Mouse (Mus musculus) CH12.LX (cell line): ENCODE data around the gene 5031439G07Rik. TPM values are rescaled to one million over a fixed set of nuclear protein-coding genes. Genes with fewer than 3 reads are reported as not detected.

ENCODE experiments used
- DNase-seq: peaks from one replicate; pipeline ENCODE4 v3.0.0-alpha.2; 2013; ENCODE audit errors: extremely low read depth
- H3K27ac ChIP-seq: 2 replicates; pipeline ENCODE4 v1.5.1; 2012; ENCODE audit warnings: low read depth, mild to moderate bottlenecking, control low read depth, moderate library complexity; ENCODE audit not compliant: insufficient read depth
- H3K27me3 ChIP-seq: replicated peaks from 2 replicates; pipeline ENCODE3; 2012; ENCODE audit warnings: inconsistent platforms
- H3K36me3 ChIP-seq, 2 experiments: replicated peaks in 1 of 2; 2 replicates each; pipeline versions ENCODE3 to v1.6.1; 2012; ENCODE audit warnings: inconsistent platforms in 1 of 2, low read length in 1 of 2, mild to moderate bottlenecking in 1 of 2, mixed read lengths in 1 of 2, moderate library complexity in 1 of 2; ENCODE audit not compliant: control insufficient read depth in 1 of 2, insufficient read depth in 1 of 2
- H3K4me1 ChIP-seq, 2 experiments: 2 replicates each; pipeline ENCODE4 v1.6.1; 2012; ENCODE audit warnings: inconsistent platforms in 1 of 2, moderate library complexity in 1 of 2; ENCODE audit not compliant: insufficient read depth in 2 of 2, control insufficient read depth in 1 of 2
- H3K4me2 ChIP-seq: 2 replicates; pipeline ENCODE4 v1.6.1; 2012; ENCODE audit warnings: low read depth, mild to moderate bottlenecking, control low read depth; ENCODE audit not compliant: poor library complexity, insufficient read depth, severe bottlenecking
- H3K4me3 ChIP-seq, 3 experiments: fragments of 150-350 bp in 1 of 3; sonication (generic) in 1 of 3; replicated peaks in 1 of 3; 2 replicates each; pipeline versions ENCODE3 to v1.5.1; 2011 to 2012; ENCODE audit warnings: low read depth in 2 of 3, low read length in 2 of 3, mild to moderate bottlenecking in 2 of 3, moderate library complexity in 2 of 3, control low read depth in 1 of 3, improper control_type of control experiment in 1 of 3, inconsistent platforms in 1 of 3, mixed read lengths in 1 of 3; ENCODE audit not compliant: poor library complexity in 1 of 3
- H3K79me2 ChIP-seq: replicated peaks from 2 replicates; pipeline ENCODE4 v1.6.1; 2012; ENCODE audit warnings: mild to moderate bottlenecking, moderate library complexity; ENCODE audit not compliant: control insufficient read depth, poor library complexity, insufficient read depth, severe bottlenecking; ENCODE audit errors: extremely low read depth
- H3K9ac ChIP-seq: 2 replicates; pipeline ENCODE4 v1.6.1; 2012; ENCODE audit warnings: low read depth, mild to moderate bottlenecking, control low read depth, moderate library complexity; ENCODE audit not compliant: insufficient read depth
- H3K9me3 ChIP-seq: replicated peaks from 2 replicates; pipeline ENCODE3; 2012; ENCODE audit warnings: low read length, inconsistent platforms, mixed read lengths
- CHD1 ChIP-seq: IDR thresholded peaks from 2 replicates; pipeline ENCODE4 v1.6.1; 2012; ENCODE audit warnings: low read depth, low read length, improper control_type of control experiment, inconsistent platforms
- CHD2 ChIP-seq: IDR thresholded peaks from 2 replicates; pipeline ENCODE4 v1.6.1; 2011; ENCODE audit warnings: low read length, improper control_type of control experiment
- CTCF ChIP-seq, 2 experiments: IDR thresholded peaks in 1 of 2; conservative IDR thresholded peaks in 1 of 2; 2 replicates each; pipeline ENCODE4 v1.5.1; 2011 to 2012; ENCODE audit warnings: low read depth in 2 of 2, low read length in 2 of 2, improper control_type of control experiment in 1 of 2, inconsistent platforms in 1 of 2, mild to moderate bottlenecking in 1 of 2, moderate library complexity in 1 of 2
- ELF1 ChIP-seq: IDR thresholded peaks from 2 replicates; pipeline ENCODE4 v1.6.1; 2014; ENCODE audit warnings: low read depth, mild to moderate bottlenecking, inconsistent platforms, low read length, improper control_type of control experiment
- ETS1 ChIP-seq: conservative IDR thresholded peaks from 2 replicates; pipeline ENCODE4 v1.6.1; 2012; ENCODE audit warnings: low read depth, mild to moderate bottlenecking, inconsistent platforms, low read length, improper control_type of control experiment, moderate library complexity
- GABPA ChIP-seq: IDR thresholded peaks from 2 replicates; pipeline ENCODE4 v1.6.1; 2012; ENCODE audit warnings: low read depth, low read length, improper control_type of control experiment, inconsistent platforms; ENCODE audit not compliant: insufficient replicate concordance
- HCFC1 ChIP-seq: IDR thresholded peaks from 2 replicates; pipeline ENCODE4 v1.6.1; 2012; ENCODE audit warnings: low read depth, mild to moderate bottlenecking, inconsistent platforms, low read length, improper control_type of control experiment
- IRF4 ChIP-seq: IDR thresholded peaks from 2 replicates; pipeline ENCODE4 v1.6.1; 2014; ENCODE audit warnings: low read depth, mild to moderate bottlenecking, inconsistent platforms, low read length, improper control_type of control experiment
- KAT2A ChIP-seq: IDR thresholded peaks from 2 replicates; pipeline ENCODE4 v1.6.1; 2012; ENCODE audit warnings: low read length, improper control_type of control experiment, inconsistent platforms; ENCODE audit not compliant: insufficient replicate concordance
- MAFK ChIP-seq: IDR thresholded peaks from 2 replicates; pipeline ENCODE4 v1.6.1; 2011; ENCODE audit warnings: low read length, improper control_type of control experiment; ENCODE audit not compliant: insufficient replicate concordance
- MAX ChIP-seq: IDR thresholded peaks from 2 replicates; pipeline ENCODE4 v1.6.1; 2011; ENCODE audit warnings: low read length, improper control_type of control experiment
- MEF2A ChIP-seq: IDR thresholded peaks from 2 replicates; pipeline ENCODE4 v1.6.1; 2014; ENCODE audit warnings: low read depth, mild to moderate bottlenecking, inconsistent platforms, low read length, improper control_type of control experiment, borderline replicate concordance
- MXI1 ChIP-seq: IDR thresholded peaks from 2 replicates; pipeline ENCODE4 v1.6.1; 2011; ENCODE audit warnings: mild to moderate bottlenecking, low read depth, low read length, improper control_type of control experiment
- MYC ChIP-seq: IDR thresholded peaks from 2 replicates; pipeline ENCODE4 v1.6.1; 2011; ENCODE audit warnings: low read depth, mild to moderate bottlenecking, improper control_type of control experiment, low read length
- NELFE ChIP-seq: IDR thresholded peaks from 2 replicates; pipeline ENCODE4 v1.6.1; 2011; ENCODE audit warnings: low read depth, low read length, improper control_type of control experiment
- NRF1 ChIP-seq: IDR thresholded peaks from 2 replicates; pipeline ENCODE4 v1.6.1; 2014; ENCODE audit warnings: low read depth, mild to moderate bottlenecking, inconsistent platforms, low read length, improper control_type of control experiment, moderate library complexity
- PAX5 ChIP-seq: IDR thresholded peaks from 2 replicates; pipeline ENCODE4 v1.6.1; 2012; ENCODE audit warnings: low read length, inconsistent platforms, mixed read lengths
- POLR2A ChIP-seq: IDR thresholded peaks from 2 replicates; pipeline ENCODE4 v1.6.1; 2011; ENCODE audit warnings: low read depth, mild to moderate bottlenecking, improper control_type of control experiment, low read length
- RAD21 ChIP-seq: IDR thresholded peaks from 2 replicates; pipeline ENCODE4 v1.6.1; 2011; ENCODE audit warnings: low read depth, mild to moderate bottlenecking, low read length, improper control_type of control experiment, moderate library complexity
- RCOR1 ChIP-seq: conservative IDR thresholded peaks from 2 replicates; pipeline ENCODE4 v1.6.1; 2012; ENCODE audit warnings: low read depth, mild to moderate bottlenecking, inconsistent platforms, low read length, improper control_type of control experiment
- SMC3 ChIP-seq: IDR thresholded peaks from 2 replicates; pipeline ENCODE4 v1.6.1; 2011; ENCODE audit warnings: low read depth, low read length, improper control_type of control experiment
- TCF12 ChIP-seq: IDR thresholded peaks from 2 replicates; pipeline ENCODE4 v1.6.1; 2014; ENCODE audit warnings: low read depth, mild to moderate bottlenecking, inconsistent platforms, low read length, improper control_type of control experiment
- UBTF ChIP-seq: IDR thresholded peaks from 2 replicates; pipeline ENCODE4 v1.6.1; 2012; ENCODE audit warnings: low read depth, mild to moderate bottlenecking, inconsistent platforms, low read length, improper control_type of control experiment, moderate library complexity
- USF1 ChIP-seq: IDR thresholded peaks from 2 replicates; pipeline ENCODE4 v1.6.1; 2014; ENCODE audit warnings: low read depth, mild to moderate bottlenecking, inconsistent platforms, low read length, improper control_type of control experiment
- ZC3H11A ChIP-seq: IDR thresholded peaks from 2 replicates; pipeline ENCODE4 v1.6.1; 2012; ENCODE audit warnings: low read depth, mild to moderate bottlenecking, inconsistent platforms, low read length, improper control_type of control experiment
- ZKSCAN1 ChIP-seq: IDR thresholded peaks from 2 replicates; pipeline ENCODE4 v1.6.1; 2012; ENCODE audit warnings: low read depth, inconsistent platforms, low read length, improper control_type of control experiment, borderline replicate concordance
- ZMIZ1 ChIP-seq: IDR thresholded peaks from 2 replicates; pipeline ENCODE4 v1.6.1; 2012; ENCODE audit warnings: low read depth, mild to moderate bottlenecking, inconsistent platforms, low read length, improper control_type of control experiment
- dilution Hi-C: fragments of 300-500 bp; cut with MboI; formaldehyde crosslinking; loops from 2 replicates; pipeline ENCODE4 v1.14.3; 2020; ENCODE audit warnings: low sequenced_read_pairs; ENCODE audit not compliant: extremely low pct_unique_long_range_greater_than_20kb, extremely low pct_ligation_motif_present
- in situ Hi-C: fragments of 300-500 bp; cut with MboI; formaldehyde crosslinking; loops from 3 replicates; pipeline ENCODE4 v1.14.3; 2019; ENCODE audit warnings: low sequenced_read_pairs, low pct_ligation_motif_present, low pct_unique_long_range_greater_than_20kb, mixed read lengths
- polyA plus RNA-seq: library from polyadenylated mRNA; unstranded; fragments of >175 nt; gene quantifications from 2 replicates; pipeline ENCODE4 v1.2.1, GENCODE M21; 2012; ENCODE audit warnings: low read depth; ENCODE audit not compliant: insufficient read length
- total RNA-seq, 2 experiments: library from RNA; depleted of rRNA; stranded (reverse); fragments of 300-350 nt in 1 of 2; fragments of >200 nt in 1 of 2; gene quantifications; 2 replicates each; pipeline ENCODE4 v1.2.3; 2012 to 2014

Gene 5031439G07Rik
- total and polyA plus RNA-seq, 3 experiments: 8.6 to 26.0 (median 10.9) TPM

GRCm38 (mm10) chr15:84975729-84976128 lies 12.6 kb downstream of the 5031439G07Rik start:
- H3K79me2 ChIP-seq: no peaks in the 10 kb centered on the region
- no peak overlapping the region for H3K4me2 ChIP-seq
- no peak overlapping the region for H3K27ac ChIP-seq
- no peak overlapping the region for H3K9ac ChIP-seq
- no peak for TF ChIP-seq MEF2A
- no peak for TF ChIP-seq MAX
- TF ChIP-seq ZMIZ1: no peak
- TF ChIP-seq NRF1: no peak
- TF ChIP-seq CTCF (conservative IDR thresholded peaks at IDR 0.05 in 1 of 2, IDR thresholded peaks at IDR 0.05 in 1 of 2; ENCODE audit: low read depth in 2 of 2, low read length in 2 of 2): no peak
- no peak for TF ChIP-seq KAT2A
- no peak for TF ChIP-seq PAX5
- no peak for TF ChIP-seq MAFK
- no peak for TF ChIP-seq ZKSCAN1
- no peak for TF ChIP-seq ELF1
- no peak for TF ChIP-seq HCFC1
- TF ChIP-seq ETS1: no peak; the same call in 1 of the 2 replicates
- TF ChIP-seq USF1: no peak
- no peak for TF ChIP-seq POLR2A
- TF ChIP-seq MXI1: no peak
- TF ChIP-seq RAD21: no peak
- H3K9me3 ChIP-seq: no peaks in the 10 kb centered on the region
- dilution Hi-C loops: no loop called here
- no peaks in the 10 kb centered on the region for H3K27me3 ChIP-seq
- DNase-seq: no peak
- peaks cover 0 to 18% of the 10 kb centered on the region in 2 experiments for H3K36me3 ChIP-seq
- in situ Hi-C loops: no loop called here
- peaks cover 6 to 18% of the 10 kb centered on the region in 2 experiments; a peak in 3 of 4 replicates for H3K4me1 ChIP-seq
- H3K4me3 ChIP-seq: no peak overlapping the region

GRCm38 (mm10) chr15:84973544-84973871 lies 14.8 kb downstream of the 5031439G07Rik start:
- no peak for TF ChIP-seq SMC3
- TF ChIP-seq NRF1: no peak
- TF ChIP-seq ZMIZ1: no peak
- no peak for TF ChIP-seq ZC3H11A
- TF ChIP-seq MYC: no peak
- no peak for TF ChIP-seq TCF12
- TF ChIP-seq RCOR1: no peak
- TF ChIP-seq UBTF: no peak
- no peak for TF ChIP-seq CTCF (conservative IDR thresholded peaks at IDR 0.05 in 1 of 2, IDR thresholded peaks at IDR 0.05 in 1 of 2; ENCODE audit: low read depth in 2 of 2, low read length in 2 of 2)
- no peak for TF ChIP-seq CHD2
- no peak for TF ChIP-seq NELFE
- TF ChIP-seq ELF1: no peak
- TF ChIP-seq GABPA: no peak
- TF ChIP-seq IRF4: no peak
- TF ChIP-seq CHD1: no peak
- TF ChIP-seq ZKSCAN1: no peak
- peaks cover 6 to 25% of the 10 kb centered on the region in 2 experiments; a peak in 3 of 4 replicates for H3K4me1 ChIP-seq
- no peak overlapping the region for H3K4me3 ChIP-seq
- no peaks in the 10 kb centered on the region for H3K79me2 ChIP-seq
- no peaks in the 10 kb centered on the region for H3K9me3 ChIP-seq
- DNase-seq: no peak
- peaks cover 0 to 25% of the 10 kb centered on the region in 2 experiments for H3K36me3 ChIP-seq
- in situ Hi-C loops: no loop called here
- H3K9ac ChIP-seq: no peak overlapping the region
- H3K27me3 ChIP-seq: no peaks in the 10 kb centered on the region
- dilution Hi-C loops: no loop called here
- H3K4me2 ChIP-seq: no peak overlapping the region
- no peak overlapping the region for H3K27ac ChIP-seq
